Mouse (Mus musculus) lung, embryonic 14.5 days (tissue): ENCODE results near the gene B830017H08Rik. TPM values are rescaled to one million over a fixed set of nuclear protein-coding genes. Genes with fewer than 3 reads are reported as not detected.

Experiments
- ATAC-seq: fragments of 200-750 bp; cut with Nextera tagmentation; 2 replicates; pipeline ENCODE4 v1.8.0; 2017; ENCODE audit warnings: mild to moderate bottlenecking, moderate TSS enrichment, moderate library complexity; ENCODE audit not compliant: insufficient read depth
- DNase-seq: peaks from one replicate; pipeline ENCODE4 v3.0.0-alpha.2; 2015
- H3K27ac ChIP-seq: fragments of 300-500 bp; sonication (generic); 2 replicates; pipeline ENCODE4 v1.5.1; 2014; ENCODE audit warnings: low read depth, mild to moderate bottlenecking, moderate library complexity
- H3K27me3 ChIP-seq: fragments of 300-500 bp; sonication (generic); 2 replicates; pipeline ENCODE4 v1.6.1; 2014; ENCODE audit warnings: low read length, control low read depth; ENCODE audit not compliant: insufficient read depth
- H3K36me3 ChIP-seq: fragments of 300-500 bp; sonication (generic); 2 replicates; pipeline ENCODE4 v1.6.1; 2014; ENCODE audit warnings: control low read depth; ENCODE audit not compliant: insufficient read depth
- H3K4me1 ChIP-seq: fragments of 300-500 bp; sonication (generic); 2 replicates; pipeline ENCODE4 v1.6.1; 2014; ENCODE audit warnings: antibody characterized with exemption, control low read depth; ENCODE audit not compliant: insufficient read depth
- H3K4me2 ChIP-seq: fragments of 300-500 bp; sonication (generic); 2 replicates; pipeline ENCODE4 v1.6.1; 2014; ENCODE audit warnings: mild to moderate bottlenecking
- H3K4me3 ChIP-seq: fragments of 300-500 bp; sonication (generic); 2 replicates; pipeline ENCODE4 v1.5.1; 2014; ENCODE audit warnings: low read depth, low read length
- H3K9ac ChIP-seq: fragments of 300-500 bp; sonication (generic); 2 replicates; pipeline ENCODE4 v1.6.1; 2014
- H3K9me3 ChIP-seq: fragments of 300-500 bp; sonication (generic); 2 replicates; pipeline ENCODE4 v1.6.1; 2016; ENCODE audit warnings: low read depth, low read length, control low read depth
- CTCF ChIP-seq: IDR thresholded peaks from 2 replicates; pipeline ENCODE4 v1.5.1; 2016; ENCODE audit warnings: antibody characterized with exemption, low read depth
- WGBS: fragments of 180-500 bp; shearing (Covaris S2); extraction: QIAGEN DNeasy Blood & Tissue Kit; methylation state at CpG from one replicate; pipeline ENCODE4 v1.1.7; 2014; 5-methylcytosine and 5-hydroxymethylcytosine counted together
- polyA plus RNA-seq: library from polyadenylated mRNA; unstranded; fragments of >200 nt; fragmentation: Nextera tagmentation; extraction: Ambion mirVana; gene quantifications from 2 replicates; pipeline ENCODE4 v1.2.1, GENCODE M21; 2014

B830017H08Rik gene
- polyA plus RNA-seq, 1 experiment from 2014 or later = 0.18 TPM

DNA sequence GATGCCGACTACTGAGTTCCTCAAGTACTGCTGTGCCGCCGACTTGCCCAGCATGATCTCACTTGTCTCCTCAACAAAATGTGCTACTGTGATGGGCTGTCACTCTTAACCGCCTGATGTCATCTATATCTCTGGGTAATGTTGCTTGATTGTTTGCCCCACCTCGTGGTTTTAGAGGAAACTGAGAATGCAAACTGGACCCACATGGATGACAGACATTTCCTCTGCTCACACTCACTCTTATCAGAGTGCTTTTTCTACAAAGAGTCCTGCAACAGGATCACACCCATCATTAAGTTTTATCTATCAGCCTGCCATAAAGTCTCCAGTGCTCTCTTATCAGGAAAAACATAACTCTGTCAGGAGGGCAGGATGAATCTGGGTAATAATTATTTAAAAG is 38.3 kb downstream of the B830017H08Rik start:
- no peak overlapping the region for H3K4me3 ChIP-seq
- H3K4me1 ChIP-seq = no peaks in the 10 kb centered on the region
- no peaks in the 10 kb centered on the region for H3K9me3 ChIP-seq
- no peaks in the 10 kb centered on the region for H3K27me3 ChIP-seq
- DNase-seq (no peak), ATAC-seq (no peak)
- no peak overlapping the region for H3K9ac ChIP-seq
- no peak overlapping the region for H3K27ac ChIP-seq
- H3K4me2 ChIP-seq = no peak overlapping the region
- 56% methylated on average over 5 of the region's 5 CpGs for WGBS
- no peak for TF ChIP-seq CTCF
- H3K36me3 ChIP-seq = peaks cover 39% of the 10 kb centered on the region

DNA sequence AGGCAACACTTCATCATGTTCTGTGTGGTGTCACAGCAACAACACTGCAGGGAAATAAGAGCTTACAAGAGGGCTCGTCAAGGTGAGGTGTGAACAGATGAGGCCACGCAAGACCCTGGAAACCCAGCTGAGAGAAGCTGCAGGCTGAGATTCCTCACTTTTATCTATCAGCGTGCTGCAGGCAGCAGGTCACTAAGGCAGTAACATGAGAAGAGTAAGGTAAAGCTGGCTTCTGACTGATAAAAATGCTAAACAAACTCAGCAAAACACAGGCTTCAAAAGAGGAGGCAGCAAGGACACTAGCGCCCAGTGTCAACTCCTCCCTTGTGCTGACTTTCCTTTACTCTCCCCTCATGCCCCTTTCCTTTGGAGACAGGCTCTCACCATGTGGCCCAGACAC is 40.1 kb downstream of the B830017H08Rik start:
- Histone ChIP-seq H3K4me3 (no peak overlapping the region), H3K36me3 (peaks cover 39% of the 10 kb centered on the region), H3K27me3 (no peaks in the 10 kb centered on the region), H3K9ac (no peak overlapping the region), H3K4me2 (no peak overlapping the region), H3K27ac (no peak overlapping the region), H3K4me1 (no peaks in the 10 kb centered on the region), H3K9me3 (no peaks in the 10 kb centered on the region)
- DNase-seq (no peak), ATAC-seq (no peak)
- WGBS = 25% methylated on average over 4 of the region's 4 CpGs
- TF ChIP-seq CTCF = no peak

DNA sequence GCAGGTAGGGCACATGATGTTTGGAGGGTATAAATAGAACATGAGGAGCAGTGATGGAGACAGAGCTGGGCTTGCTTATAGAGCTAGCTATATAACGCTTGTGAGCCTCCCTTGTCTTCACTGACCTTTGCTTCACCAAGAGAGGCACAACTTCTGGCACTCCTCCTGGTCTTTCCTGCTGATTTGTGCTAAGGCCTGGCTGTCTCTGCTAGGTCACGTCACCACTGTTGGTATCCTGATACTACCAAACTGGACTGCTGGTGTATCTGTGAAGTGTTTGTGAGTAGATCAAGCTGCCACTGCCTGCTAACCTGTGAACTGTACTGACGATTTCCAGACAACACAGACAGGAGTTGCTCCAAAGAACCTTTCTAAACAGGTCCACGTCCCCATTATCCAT is 42.3 kb downstream of the B830017H08Rik start:
- WGBS = 60% methylated on average over 4 of the region's 4 CpGs
- ATAC-seq (no peak), DNase-seq (no peak)
- Histone ChIP-seq H3K9ac (no peak overlapping the region), H3K4me1 (no peaks in the 10 kb centered on the region), H3K36me3 (peaks cover 28% of the 10 kb centered on the region), H3K4me3 (no peak overlapping the region), H3K27me3 (no peaks in the 10 kb centered on the region), H3K4me2 (no peak overlapping the region), H3K9me3 (no peaks in the 10 kb centered on the region), H3K27ac (no peak overlapping the region)
- no peak for TF ChIP-seq CTCF

DNA sequence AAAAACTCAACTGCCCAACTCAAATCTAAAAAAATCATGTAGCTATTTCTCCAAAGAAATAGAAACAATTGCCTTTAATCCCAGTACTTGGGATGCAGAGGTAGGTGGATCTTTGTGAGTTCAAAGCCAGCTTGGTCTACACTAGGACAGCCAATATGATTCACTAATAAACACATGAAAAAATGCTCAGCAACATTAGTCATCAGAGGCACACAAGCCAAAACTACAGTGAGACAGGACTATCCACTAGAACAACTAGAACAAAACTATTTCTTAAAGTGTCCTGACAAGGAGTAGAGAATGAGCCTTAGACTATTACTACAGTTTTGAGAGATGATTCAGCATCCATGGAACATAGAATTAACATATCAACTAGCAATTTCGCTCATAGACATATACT is 43.2 kb downstream of the B830017H08Rik start:
- no peak overlapping the region for H3K27ac ChIP-seq
- no peak overlapping the region for H3K4me2 ChIP-seq
- 94% methylated on average over 1 of the region's 1 CpGs for WGBS
- no peaks in the 10 kb centered on the region for H3K9me3 ChIP-seq
- peaks cover 19% of the 10 kb centered on the region for H3K36me3 ChIP-seq
- no peaks in the 10 kb centered on the region for H3K4me1 ChIP-seq
- H3K9ac ChIP-seq = no peak overlapping the region
- DNase-seq (no peak), ATAC-seq (no peak)
- no peak for TF ChIP-seq CTCF
- H3K4me3 ChIP-seq = no peak overlapping the region
- no peaks in the 10 kb centered on the region for H3K27me3 ChIP-seq

DNA sequence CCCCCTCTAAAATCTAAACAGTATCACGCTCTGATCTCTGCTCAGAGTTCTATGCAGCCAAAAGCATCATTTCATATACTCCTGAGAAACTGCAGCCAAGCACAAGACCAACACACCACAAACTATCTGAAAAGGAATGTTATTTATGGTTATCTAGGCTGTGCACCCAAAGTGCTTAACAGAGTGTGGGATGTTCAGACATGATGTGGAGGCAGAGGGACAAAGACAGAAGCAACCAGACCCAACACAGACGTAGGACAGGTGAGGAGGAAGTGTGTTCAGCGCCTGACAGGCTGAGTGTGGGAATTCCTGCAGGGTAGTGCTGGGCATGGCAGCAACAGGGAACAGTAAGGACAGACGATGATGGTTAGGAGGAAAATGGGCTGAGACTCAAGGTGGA is 46.6 kb downstream of the B830017H08Rik start:
- Histone ChIP-seq H3K4me2 (no peak overlapping the region), H3K4me3 (no peak overlapping the region), H3K27ac (no peak overlapping the region), H3K36me3 (peaks cover 9% of the 10 kb centered on the region; the same call in 1 of the 2 replicates), H3K27me3 (no peaks in the 10 kb centered on the region), H3K9ac (no peak overlapping the region), H3K4me1 (0 out of 2 replicates have a peak, but pooled peaks cover 4% of the 10 kb centered on the region), H3K9me3 (no peaks in the 10 kb centered on the region)
- ATAC-seq = no peak
- WGBS = 75% methylated on average over 4 of the region's 4 CpGs
- no peak for TF ChIP-seq CTCF
- DNase-seq = no peak

DNA sequence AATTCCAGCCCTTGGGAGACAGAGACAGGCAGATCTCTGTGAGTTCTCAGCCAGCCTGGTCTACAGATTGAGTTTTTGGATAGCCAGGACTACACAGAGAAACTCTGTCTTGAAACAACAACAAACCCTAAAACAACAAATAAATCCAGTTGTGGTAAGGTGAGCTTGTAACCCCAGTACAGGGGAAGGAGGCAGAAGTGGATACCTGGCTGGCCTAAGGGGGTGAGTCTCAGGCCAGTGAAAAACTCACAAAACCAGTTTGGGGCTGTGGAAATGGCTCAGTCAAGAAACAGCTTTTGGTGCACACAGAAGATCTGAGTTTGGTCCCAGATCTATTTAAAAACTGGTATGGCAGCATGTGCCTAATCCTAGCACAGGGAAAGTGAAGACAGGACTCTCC is 49.3 kb downstream of the B830017H08Rik start:
- ATAC-seq (no peak), DNase-seq (peak; percentile 17)
- H3K27ac ChIP-seq = no peak overlapping the region
- no peak for TF ChIP-seq CTCF
- no peak overlapping the region for H3K4me3 ChIP-seq
- peaks cover 11% of the 10 kb centered on the region; the same call in 1 of the 2 replicates for H3K36me3 ChIP-seq
- H3K9me3 ChIP-seq = no peaks in the 10 kb centered on the region
- H3K9ac ChIP-seq = no peak overlapping the region
- 0 out of 2 replicates have a peak, but pooled peaks cover 4% of the 10 kb centered on the region for H3K4me1 ChIP-seq
- no peak overlapping the region for H3K4me2 ChIP-seq
- no peaks in the 10 kb centered on the region for H3K27me3 ChIP-seq

DNA sequence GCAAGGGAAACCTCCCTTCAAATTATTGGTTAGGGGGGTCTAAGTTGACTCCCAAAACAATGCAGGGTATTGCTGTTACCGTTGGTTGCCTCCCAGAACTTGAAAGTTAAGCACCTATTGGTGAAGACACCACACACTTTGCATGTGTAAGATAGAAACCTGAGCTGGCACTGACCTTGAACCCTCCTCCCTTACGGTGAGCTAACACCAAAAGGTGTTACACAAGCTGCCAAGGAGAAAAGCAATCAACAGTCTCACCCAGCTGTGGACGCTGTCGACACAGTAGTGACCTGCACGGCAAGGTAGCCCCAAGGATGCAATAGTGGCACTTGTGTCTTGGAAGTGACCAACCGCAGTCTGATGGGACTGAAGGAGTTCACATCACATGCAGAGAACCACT is 51.2 kb downstream of the B830017H08Rik start:
- ATAC-seq (no peak), DNase-seq (no peak)
- H3K9me3 ChIP-seq = no peaks in the 10 kb centered on the region
- H3K4me1 ChIP-seq = 0 out of 2 replicates have a peak, but pooled peaks cover 4% of the 10 kb centered on the region
- H3K9ac ChIP-seq = no peak overlapping the region
- H3K27ac ChIP-seq = no peak overlapping the region
- no peak overlapping the region for H3K4me2 ChIP-seq
- H3K36me3 ChIP-seq = peaks cover 11% of the 10 kb centered on the region; the same call in 1 of the 2 replicates
- no peak overlapping the region for H3K4me3 ChIP-seq
- 66% methylated on average over 6 of the region's 6 CpGs for WGBS
- no peak for TF ChIP-seq CTCF
- H3K27me3 ChIP-seq = no peaks in the 10 kb centered on the region

Other genes starting within 250 kb of the B830017H08Rik start
- gene Slc7a4, start 249.9 kb upstream of the B830017H08Rik start, polyA plus RNA-seq = 6.2 and 8.0 TPM in 2 replicates
- 45.4 and 45.7 TPM in 2 replicates for gene Smpd4, start 213.8 kb upstream of the B830017H08Rik start, polyA plus RNA-seq
- 5.3 and 5.4 TPM in 2 replicates for gene Ccdc74a, start 186.7 kb upstream of the B830017H08Rik start, polyA plus RNA-seq
- 40.8 and 46.0 TPM in 2 replicates for gene Med15, start 100.2 kb upstream of the B830017H08Rik start, polyA plus RNA-seq
- gene Klhl22, start 73.5 kb upstream of the B830017H08Rik start, polyA plus RNA-seq = 67.0 and 70.7 TPM in 2 replicates
- gene Scarf2, start 35.8 kb upstream of the B830017H08Rik start, polyA plus RNA-seq = 32.7 and 36.3 TPM in 2 replicates
- 2.6 and 2.7 TPM in 2 replicates for gene Car15, start 5.2 kb downstream of the B830017H08Rik start, polyA plus RNA-seq
- 0.29 and 0.55 TPM in 2 replicates for gene Gm20518, start 58.5 kb downstream of the B830017H08Rik start, polyA plus RNA-seq
- 0.07 and 0.09 TPM in 2 replicates for gene Tssk1, start 61.1 kb downstream of the B830017H08Rik start, polyA plus RNA-seq
- gene Dgcr2, start 65.4 kb downstream of the B830017H08Rik start, polyA plus RNA-seq = 94.6 and 105 TPM in 2 replicates
- not detected in 2 replicates for gene Tssk2, start 65.5 kb downstream of the B830017H08Rik start, polyA plus RNA-seq
- gene Ess2, start 78.2 kb downstream of the B830017H08Rik start, polyA plus RNA-seq = 32.5 and 37.3 TPM in 2 replicates
- 0.21 TPM in 1 of 2 replicates, not detected in the other for gene Gsc2, start 81.9 kb downstream of the B830017H08Rik start, polyA plus RNA-seq
- gene Slc25a1, start 95.1 kb downstream of the B830017H08Rik start, polyA plus RNA-seq = 59.0 and 66.6 TPM in 2 replicates
- gene Vpreb2, start 147.3 kb downstream of the B830017H08Rik start, polyA plus RNA-seq = not detected in 2 replicates
- gene Dgcr6, start 219.7 kb downstream of the B830017H08Rik start, polyA plus RNA-seq = 93.8 and 97.3 TPM in 2 replicates